In the genomic region with DNA sequence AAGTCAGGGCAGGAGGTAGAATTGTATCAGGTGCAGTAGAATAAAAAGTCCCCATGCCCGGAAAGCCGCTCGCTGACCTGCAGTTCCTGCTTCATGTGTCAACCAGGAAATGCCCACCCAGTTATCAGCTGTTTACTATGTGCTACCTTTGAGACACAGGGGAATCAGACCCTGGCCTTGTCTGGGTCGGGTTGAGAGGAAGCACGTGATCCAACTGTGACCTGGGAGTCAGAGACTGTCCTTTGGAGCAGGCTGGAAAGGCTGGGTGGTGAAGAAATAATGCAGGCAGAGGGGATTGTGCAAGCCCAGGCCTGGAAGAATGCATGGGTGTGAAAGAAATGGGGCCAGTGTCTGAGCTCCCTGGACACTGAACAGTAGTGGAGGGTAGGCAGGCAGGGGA, we compare ENCODE assay signal across 13 mouse cellular contexts. TPM values are rescaled to one million over a fixed set of nuclear protein-coding genes. Genes with fewer than 3 reads are reported as not detected.
DNase-seq lines count a peak whose midpoint lies in the region; ATAC-seq and TF ChIP-seq lines count a peak whose summit lies in the region.
"Had no signal": no experiment of that assay in that cellular context is flagged by ENCODE, and none has a peak within 500 bp of the region (broad histone marks: within the 10 kb centered on the region; RNA-seq: fewer than 3 reads in every experiment).

No protein-coding gene starts in this region.

- H3K9ac ChIP-seq in liver, postnatal 0 days (replicated peaks), result peak overlapping the region; percentile 35
- H3K9ac ChIP-seq in stomach, embryonic 16.5 days (ENCODE audit: low read length), result no peak overlapping the region
- H3K9ac ChIP-seq: embryonic facial prominence, embryonic 12.5 days had no signal

- peak; percentile 88 for ATAC-seq in liver, postnatal 0 days
- peak; percentile 57 for ATAC-seq in stomach, embryonic 16.5 days (ENCODE audit: insufficient read depth, low FRiP score)
- ATAC-seq: midbrain, embryonic 16.5 days had no signal

- H3K27me3 ChIP-seq in kidney, adult 2 months (replicated peaks; ENCODE audit: control insufficient read depth, insufficient read depth, low read length), result no peaks in the 10 kb centered on the region
- no peaks in the 10 kb centered on the region for H3K27me3 ChIP-seq in liver, postnatal 0 days (ENCODE audit: insufficient read depth, low read length)
- no peaks in the 10 kb centered on the region for H3K27me3 ChIP-seq in stomach, embryonic 16.5 days (ENCODE audit: control insufficient read depth, insufficient read depth, low read length)
- H3K27me3 ChIP-seq in limb, embryonic 10.5 days (ENCODE audit: low read depth, poor library complexity, severe bottlenecking), result peaks cover 9% of the 10 kb centered on the region

- H3K9me3 ChIP-seq in liver, postnatal 0 days (ENCODE audit: low read length), result no peaks in the 10 kb centered on the region
- no peaks in the 10 kb centered on the region for H3K9me3 ChIP-seq in stomach, embryonic 16.5 days (replicated peaks; ENCODE audit: control insufficient read depth, low read length)
- no peaks in the 10 kb centered on the region for H3K9me3 ChIP-seq in limb, embryonic 10.5 days (replicated peaks)
- H3K9me3 ChIP-seq: embryonic facial prominence, embryonic 12.5 days; G1E; hindbrain, embryonic 10.5 days had no signal

- WGBS in lung, adult 2 months, result 34% methylated on average over 5 of the region's 5 CpGs
- 44% methylated on average over 5 of the region's 5 CpGs for WGBS in kidney, adult 2 months
- 29% methylated on average over 5 of the region's 5 CpGs for WGBS in liver, postnatal 0 days (ENCODE audit: insufficient replicate concordance)
- 51% methylated on average over 5 of the region's 5 CpGs for WGBS in stomach, embryonic 16.5 days
- 82% methylated on average over 5 of the region's 5 CpGs for WGBS in limb, embryonic 10.5 days

- no peak for TF ChIP-seq CTCF in lung, adult 2 months (IDR thresholded peaks at IDR 0.05; ENCODE audit: insufficient read depth, low read length)
- no peak for TF ChIP-seq CTCF in kidney, adult 2 months (conservative IDR thresholded peaks at IDR 0.05; ENCODE audit: insufficient read depth, insufficient read length, low read depth, low read length)
- TF ChIP-seq CTCF in liver, postnatal 0 days (IDR thresholded peaks at IDR 0.05; ENCODE audit: low read depth), result no peak

- H3K4me3 ChIP-seq in lung, adult 2 months (replicated peaks; ENCODE audit: extremely low read depth, low read depth, low read length), result no peak overlapping the region
- no peak overlapping the region for H3K4me3 ChIP-seq in kidney, adult 2 months (ENCODE audit: insufficient read depth, low read depth, low read length)
- H3K4me3 ChIP-seq in liver, postnatal 0 days (ENCODE audit: low read depth, low read length), result 0 out of 2 replicates have a peak overlapping the region, but pooled peaks have one; percentile 6
- no peak overlapping the region for H3K4me3 ChIP-seq in stomach, embryonic 16.5 days (replicated peaks; ENCODE audit: low read length)
- H3K4me3 ChIP-seq in limb, embryonic 10.5 days, result no peak overlapping the region
- H3K4me3 ChIP-seq: embryonic facial prominence, embryonic 12.5 days; hindbrain, embryonic 10.5 days had no signal

- peak; percentile 59 for TF ChIP-seq EP300 in liver, postnatal 0 days (IDR thresholded peaks at IDR 0.05; ENCODE audit: low read depth)

- TF ChIP-seq POLR2A in lung, adult 2 months (IDR thresholded peaks at IDR 0.05; ENCODE audit: borderline replicate concordance, extremely low read depth, low read depth, low read length), result no peak
- TF ChIP-seq POLR2A in kidney, adult 2 months (IDR thresholded peaks at IDR 0.05; ENCODE audit: low read depth, low read length), result no peak

- H3K27ac ChIP-seq in kidney, adult 2 months (ENCODE audit: insufficient read depth, low read depth, low read length), result no peak overlapping the region
- peak overlapping the region; percentile 84 for H3K27ac ChIP-seq in liver, postnatal 0 days (ENCODE audit: low read depth)
- peak overlapping the region; percentile 49 for H3K27ac ChIP-seq in stomach, embryonic 16.5 days (ENCODE audit: low read length)
- H3K27ac ChIP-seq in limb, embryonic 10.5 days, result no peak overlapping the region
- H3K27ac ChIP-seq: embryonic facial prominence, embryonic 12.5 days; hindbrain, embryonic 10.5 days had no signal

- no peaks in the 10 kb centered on the region for H3K36me3 ChIP-seq in kidney, adult 2 months (ENCODE audit: control insufficient read depth, insufficient read depth, low read length)
- H3K36me3 ChIP-seq in liver, postnatal 0 days (replicated peaks; ENCODE audit: insufficient read depth, low read length), result no peaks in the 10 kb centered on the region
- H3K36me3 ChIP-seq in stomach, embryonic 16.5 days (ENCODE audit: control insufficient read depth, insufficient read depth, low read length), result no peaks in the 10 kb centered on the region
- no peaks in the 10 kb centered on the region for H3K36me3 ChIP-seq in limb, embryonic 10.5 days
- H3K36me3 ChIP-seq: embryonic facial prominence, embryonic 12.5 days; hindbrain, embryonic 10.5 days had no signal

- H3K4me1 ChIP-seq in lung, adult 2 months (ENCODE audit: control insufficient read depth, insufficient read depth, low read length), result no peaks in the 10 kb centered on the region
- H3K4me1 ChIP-seq in kidney, adult 2 months (ENCODE audit: control insufficient read depth, insufficient read depth, low read length), result peaks cover 8% of the 10 kb centered on the region; the same call in 1 of the 2 replicates
- H3K4me1 ChIP-seq in liver, postnatal 0 days (ENCODE audit: insufficient read depth), result peaks cover 54% of the 10 kb centered on the region
- peaks cover 3% of the 10 kb centered on the region for H3K4me1 ChIP-seq in stomach, embryonic 16.5 days (ENCODE audit: control insufficient read depth, insufficient read depth, low read length)
- H3K4me1 ChIP-seq in limb, embryonic 10.5 days, result peaks cover 35% of the 10 kb centered on the region

- peak overlapping the region; percentile 55 for H3K4me2 ChIP-seq in liver, postnatal 0 days (ENCODE audit: low read depth, low read length)
- no peak overlapping the region for H3K4me2 ChIP-seq in stomach, embryonic 16.5 days (ENCODE audit: low read depth, low read length)
- H3K4me2 ChIP-seq: embryonic facial prominence, embryonic 12.5 days had no signal

- DNase-seq in lung, adult 18-20 months, result peak; percentile 58 to 70
- no peak for DNase-seq in lung, adult 2 months
- DNase-seq in kidney, adult 2 months, result peak; percentile 58
- peak; percentile 69 for DNase-seq in liver, postnatal 0 days
- DNase-seq in cerebellum, postnatal 25 days, result no peak
- DNase-seq in limb, embryonic 10.5 days (ENCODE audit: low spot score), result no peak
- DNase-seq in T-cell, adult 2 months (ENCODE audit: low spot score), result no peak
- DNase-seq: thymus, postnatal 4 days had no signal

RNA-seq across cellular contexts. Expression of gene Arap1, which starts 6.6 kb away (rescaled TPM):
- polyA plus RNA-seq in lung, adult 2 months (2012; rRNA removed), result 157 and 188 TPM in 2 replicates
- 68.7 and 69.7 TPM in 2 replicates for polyA plus RNA-seq in kidney, adult 2 months (2012; rRNA removed)
- 16.0 and 18.1 TPM in 2 replicates for polyA plus RNA-seq in liver, postnatal 0 days (2015; fragmentation: Nextera tagmentation; extraction: Ambion mirVana)
- polyA plus RNA-seq in stomach, embryonic 16.5 days (2015; fragmentation: Nextera tagmentation; extraction: Ambion mirVana), result 105 and 111 TPM in 2 replicates
- polyA plus RNA-seq in limb, embryonic 10.5 days (2016; fragmentation: Nextera tagmentation; extraction: Ambion mirVana), result 13.1 and 20.5 TPM in 2 replicates

RNA-seq across cellular contexts. Expression of gene Stard10, which starts 37.5 kb away (rescaled TPM):
- polyA plus RNA-seq in lung, adult 2 months (2012; rRNA removed), result 104 and 107 TPM in 2 replicates
- polyA plus RNA-seq in kidney, adult 2 months (2012; rRNA removed), result 467 and 503 TPM in 2 replicates
- polyA plus RNA-seq in liver, postnatal 0 days (2015; fragmentation: Nextera tagmentation; extraction: Ambion mirVana), result 361 and 384 TPM in 2 replicates
- polyA plus RNA-seq in stomach, embryonic 16.5 days (2015; fragmentation: Nextera tagmentation; extraction: Ambion mirVana), result 95.6 and 106 TPM in 2 replicates
- polyA plus RNA-seq in limb, embryonic 10.5 days (2016; fragmentation: Nextera tagmentation; extraction: Ambion mirVana), result 10.1 and 11.7 TPM in 2 replicates

RNA-seq across cellular contexts. Expression of gene Atg16l2, which starts 52.4 kb away (rescaled TPM):
- 23.3 and 28.5 TPM in 2 replicates for polyA plus RNA-seq in lung, adult 2 months (2012; rRNA removed)
- 12.3 and 19.4 TPM in 2 replicates for polyA plus RNA-seq in kidney, adult 2 months (2012; rRNA removed)
- polyA plus RNA-seq in liver, postnatal 0 days (2015; fragmentation: Nextera tagmentation; extraction: Ambion mirVana), result 4.9 and 5.3 TPM in 2 replicates
- polyA plus RNA-seq in stomach, embryonic 16.5 days (2015; fragmentation: Nextera tagmentation; extraction: Ambion mirVana), result 19.6 and 20.0 TPM in 2 replicates
- 19.6 and 23.0 TPM in 2 replicates for polyA plus RNA-seq in limb, embryonic 10.5 days (2016; fragmentation: Nextera tagmentation; extraction: Ambion mirVana)

RNA-seq across cellular contexts. Expression of gene Gm45837, which starts 56.3 kb away (rescaled TPM):
- 0.68 and 1.7 TPM in 2 replicates for polyA plus RNA-seq in lung, adult 2 months (2012; rRNA removed)
- not detected in 2 replicates for polyA plus RNA-seq in kidney, adult 2 months (2012; rRNA removed)
- not detected in 2 replicates for polyA plus RNA-seq in liver, postnatal 0 days (2015; fragmentation: Nextera tagmentation; extraction: Ambion mirVana)
- 5.4 and 5.7 TPM in 2 replicates for polyA plus RNA-seq in stomach, embryonic 16.5 days (2015; fragmentation: Nextera tagmentation; extraction: Ambion mirVana)
- 0.06 TPM in 1 of 2 replicates, not detected in the other for polyA plus RNA-seq in limb, embryonic 10.5 days (2016; fragmentation: Nextera tagmentation; extraction: Ambion mirVana)
- polyA plus RNA-seq: embryonic facial prominence, embryonic 12.5 days had no signal

Comparison
In these comparisons a context has a peak if more than half of its experiments do, and no peak if none do; other contexts are left out.
1. DNase-seq: peak in lung, adult 18-20 months (2 of 2), kidney, adult 2 months (single experiment) and liver, postnatal 0 days (single experiment); none in lung, adult 2 months (single experiment), cerebellum, postnatal 25 days (0 of 2), limb, embryonic 10.5 days (single experiment) and T-cell, adult 2 months (single experiment).
2. H3K27ac ChIP-seq: peak in liver, postnatal 0 days (single experiment) and stomach, embryonic 16.5 days (single experiment); none in kidney, adult 2 months (single experiment) and limb, embryonic 10.5 days (single experiment).